Mouse (Mus musculus) neural tube, embryonic 13.5 days (tissue): ENCODE measurements around the gene Eif2d. TPM values are rescaled to one million over a fixed set of nuclear protein-coding genes. Genes with fewer than 3 reads are reported as not detected.
A peak's percentile ranks its signal among the peaks of the same experiment; 100 is the strongest.
"Not testable (repeated sequence)": the region's sequence is repeated elsewhere in the genome, so short reads cannot be mapped to it uniquely, and the experiment has no call there.

Experiments used
- ATAC-seq: fragments of 200-750 bp; cut with Nextera tagmentation; 2 replicates; pipeline ENCODE4 v1.8.0; 2017; ENCODE audit warnings: low read depth, mild to moderate bottlenecking, moderate TSS enrichment, moderate library complexity
- H3K27ac ChIP-seq: fragments of 300-500 bp; sonication (generic); replicated peaks from 2 replicates; pipeline ENCODE4 v1.5.1; 2015; ENCODE audit warnings: moderate library complexity, mild to moderate bottlenecking, inconsistent platforms
- H3K27me3 ChIP-seq: fragments of 300-500 bp; sonication (generic); 2 replicates; pipeline ENCODE4 v1.6.1; 2015; ENCODE audit warnings: mild to moderate bottlenecking, inconsistent platforms
- H3K36me3 ChIP-seq: fragments of 300-500 bp; sonication (generic); 2 replicates; pipeline ENCODE4 v1.6.1; 2015; ENCODE audit warnings: mild to moderate bottlenecking, inconsistent platforms
- H3K4me1 ChIP-seq: fragments of 300-500 bp; sonication (generic); replicated peaks from 2 replicates; pipeline ENCODE4 v1.6.1; 2015; ENCODE audit warnings: inconsistent platforms
- H3K4me2 ChIP-seq: fragments of 300-500 bp; sonication (generic); 2 replicates; pipeline ENCODE4 v1.6.1; 2015; ENCODE audit warnings: inconsistent platforms, mild to moderate bottlenecking, moderate library complexity
- H3K4me3 ChIP-seq: fragments of 300-500 bp; sonication (generic); 2 replicates; pipeline ENCODE4 v1.5.1; 2015; ENCODE audit warnings: mild to moderate bottlenecking, inconsistent platforms
- H3K9ac ChIP-seq: fragments of 300-500 bp; sonication (generic); 2 replicates; pipeline ENCODE4 v1.6.1; 2015; ENCODE audit warnings: moderate library complexity, mild to moderate bottlenecking, inconsistent platforms
- H3K9me3 ChIP-seq: fragments of 300-500 bp; sonication (generic); 2 replicates; pipeline ENCODE4 v1.6.1; 2016; ENCODE audit warnings: inconsistent platforms
- WGBS: fragments of 180-500 bp; shearing (Covaris S2); methylation state at CpG from one replicate; pipeline ENCODE4 v1.1.7; 2015; 5-methylcytosine and 5-hydroxymethylcytosine counted together
- polyA plus RNA-seq: library from polyadenylated mRNA; unstranded; fragments of >200 nt; fragmentation: Nextera tagmentation; extraction: Ambion mirVana; gene quantifications from 2 replicates; pipeline ENCODE4 v1.2.1, GENCODE M21; 2015

Eif2d gene
- polyA plus RNA-seq, 1 experiment from 2014 or later, result 47.9 TPM

- not testable (repeated sequence) for ATAC-seq, H3K4me3 ChIP-seq, H3K27ac ChIP-seq, H3K27me3 ChIP-seq, H3K9me3 ChIP-seq, H3K9ac ChIP-seq, H3K36me3 ChIP-seq, H3K4me2 ChIP-seq, H3K4me1 ChIP-seq
- WGBS, result 85% methylated on average over 3 of the region's 3 CpGs
These were observed 7.8 kb upstream of the Eif2d start for GRCm38 (mm10) chr1:131145222-131145621.

- Histone ChIP-seq H3K9me3 (no peaks in the 10 kb centered on the region), H3K4me2 (no peak overlapping the region), H3K36me3 (no peaks in the 10 kb centered on the region), H3K4me1 (no peaks in the 10 kb centered on the region), H3K27me3 (peaks cover 2% of the 10 kb centered on the region; the same call in 1 of the 2 replicates), H3K27ac (no peak overlapping the region), H3K9ac (no peak overlapping the region), H3K4me3 (no peak overlapping the region)
- WGBS, result 86% methylated on average over 3 of the region's 3 CpGs
- ATAC-seq, result no peak
These were observed 6.8 kb upstream of the Eif2d start for GRCm38 (mm10) chr1:131146181-131146614.

- Histone ChIP-seq H3K36me3 (no peaks in the 10 kb centered on the region), H3K27me3 (peaks cover 6% of the 10 kb centered on the region; the same call in 1 of the 2 replicates), H3K9me3 (no peaks in the 10 kb centered on the region), H3K4me3 (no peak overlapping the region), H3K4me2 (no peak overlapping the region), H3K9ac (no peak overlapping the region), H3K27ac (no peak overlapping the region), H3K4me1 (peaks cover 11% of the 10 kb centered on the region)
- 63% methylated on average over 1 of the region's 1 CpGs for WGBS
- ATAC-seq, result no peak
These were observed 3.5 kb upstream of the Eif2d start for GRCm38 (mm10) chr1:131149496-131149895.

- Histone ChIP-seq H3K4me1 (peaks cover 14% of the 10 kb centered on the region), H3K4me2 (no peak overlapping the region), H3K4me3 (no peak overlapping the region), H3K27me3 (peaks cover 6% of the 10 kb centered on the region; the same call in 1 of the 2 replicates), H3K9ac (no peak overlapping the region), H3K36me3 (peaks cover 24% of the 10 kb centered on the region), H3K27ac (no peak overlapping the region), H3K9me3 (no peaks in the 10 kb centered on the region)
- WGBS, result 43% methylated on average over 2 of the region's 2 CpGs
- ATAC-seq, result no peak
These were observed 2.5 kb downstream of the Eif2d start for GRCm38 (mm10) chr1:131155456-131155855.

- H3K27me3 ChIP-seq, H3K4me1 ChIP-seq, H3K9me3 ChIP-seq, H3K9ac ChIP-seq, H3K27ac ChIP-seq, H3K4me2 ChIP-seq, H3K4me3 ChIP-seq: not testable (repeated sequence)
- peak; percentile 15; the same call in 1 of the 2 replicates for ATAC-seq
- 91% methylated on average over 3 of the region's 3 CpGs for WGBS
- peaks cover 61% of the 10 kb centered on the region for H3K36me3 ChIP-seq
These were observed 6.8 kb downstream of the Eif2d start for GRCm38 (mm10) chr1:131159573-131160327.

GRCm38 (mm10) chr1:131161091-131161490 lies 8.1 kb downstream of the Eif2d start:
- no peak overlapping the region for H3K27ac ChIP-seq
- H3K4me1 ChIP-seq, result no peaks in the 10 kb centered on the region
- H3K36me3 ChIP-seq, result peaks cover 72% of the 10 kb centered on the region
- no peaks in the 10 kb centered on the region for H3K9me3 ChIP-seq
- H3K9ac ChIP-seq, result no peak overlapping the region
- no peak overlapping the region for H3K4me3 ChIP-seq
- H3K4me2 ChIP-seq, result no peak overlapping the region
- WGBS, result 83% methylated on average over 11 of the region's 11 CpGs
- no peaks in the 10 kb centered on the region for H3K27me3 ChIP-seq
- ATAC-seq, result no peak

- peaks cover 92% of the 10 kb centered on the region for H3K36me3 ChIP-seq
- H3K27me3 ChIP-seq, result no peaks in the 10 kb centered on the region
- no peak overlapping the region for H3K27ac ChIP-seq
- H3K4me2 ChIP-seq, result no peak overlapping the region
- no peaks in the 10 kb centered on the region for H3K9me3 ChIP-seq
- no peak overlapping the region for H3K4me3 ChIP-seq
- H3K4me1 ChIP-seq, result no peaks in the 10 kb centered on the region
- H3K9ac ChIP-seq, result no peak overlapping the region
- 87% methylated on average over 6 of the region's 6 CpGs for WGBS
- no peak for ATAC-seq
These were observed 11.4 kb downstream of the Eif2d start for GRCm38 (mm10) chr1:131164427-131164826.

GRCm38 (mm10) chr1:131167612-131168011 lies 14.6 kb downstream of the Eif2d start:
- no peak overlapping the region for H3K4me2 ChIP-seq
- H3K27me3 ChIP-seq, result no peaks in the 10 kb centered on the region
- H3K9me3 ChIP-seq, result no peaks in the 10 kb centered on the region
- H3K27ac ChIP-seq, result no peak overlapping the region
- 94% methylated on average over 10 of the region's 10 CpGs for WGBS
- H3K36me3 ChIP-seq, result peaks cover 98% of the 10 kb centered on the region
- no peak overlapping the region for H3K9ac ChIP-seq
- H3K4me3 ChIP-seq, result no peak overlapping the region
- H3K4me1 ChIP-seq, result no peaks in the 10 kb centered on the region
- no peak for ATAC-seq

GRCm38 (mm10) chr1:131173001-131173400 lies 20.0 kb downstream of the Eif2d start:
- Histone ChIP-seq H3K4me1 (no peaks in the 10 kb centered on the region; the same call in 1 of the 2 replicates), H3K36me3 (peaks cover 98% of the 10 kb centered on the region), H3K9me3 (no peaks in the 10 kb centered on the region), H3K27ac (no peak overlapping the region), H3K27me3 (no peaks in the 10 kb centered on the region), H3K4me2 (no peak overlapping the region), H3K9ac (no peak overlapping the region), H3K4me3 (no peak overlapping the region)
- no peak for ATAC-seq
- WGBS, result 85% methylated on average over 7 of the region's 7 CpGs

- Histone ChIP-seq H3K27ac (no peak overlapping the region), H3K9ac (no peak overlapping the region), H3K4me1 (no peaks in the 10 kb centered on the region; the same call in 1 of the 2 replicates), H3K4me2 (no peak overlapping the region), H3K36me3 (peaks cover 95% of the 10 kb centered on the region), H3K9me3 (no peaks in the 10 kb centered on the region), H3K4me3 (no peak overlapping the region), H3K27me3 (no peaks in the 10 kb centered on the region)
- ATAC-seq, result no peak
- 82% methylated on average over 6 of the region's 6 CpGs for WGBS
These were observed 20.8 kb downstream of the Eif2d start for GRCm38 (mm10) chr1:131173809-131174208.

- peaks cover 90% of the 10 kb centered on the region for H3K36me3 ChIP-seq
- no peaks in the 10 kb centered on the region for H3K9me3 ChIP-seq
- H3K4me2 ChIP-seq, result no peak overlapping the region
- ATAC-seq, result no peak
- H3K27ac ChIP-seq, result no peak overlapping the region
- H3K9ac ChIP-seq, result no peak overlapping the region
- no peaks in the 10 kb centered on the region for H3K27me3 ChIP-seq
- H3K4me1 ChIP-seq, result no peaks in the 10 kb centered on the region; the same call in 1 of the 2 replicates
- H3K4me3 ChIP-seq, result no peak overlapping the region
- 89% methylated on average over 12 of the region's 12 CpGs for WGBS
These were observed 21.4 kb downstream of the Eif2d start for GRCm38 (mm10) chr1:131174299-131174861.

GRCm38 (mm10) chr1:131175189-131175588 lies 22.2 kb downstream of the Eif2d start:
- Histone ChIP-seq H3K4me1 (no peaks in the 10 kb centered on the region; the same call in 1 of the 2 replicates), H3K4me3 (no peak overlapping the region), H3K36me3 (peaks cover 87% of the 10 kb centered on the region), H3K27me3 (no peaks in the 10 kb centered on the region), H3K9me3 (no peaks in the 10 kb centered on the region), H3K9ac (no peak overlapping the region), H3K27ac (no peak overlapping the region), H3K4me2 (no peak overlapping the region)
- no peak for ATAC-seq
- 100% methylated on average over 1 of the region's 1 CpGs for WGBS
